Mouse (Mus musculus) liver, embryonic 14.5 days (tissue): ENCODE results near the gene Trpc5.

Experiments
- CTCF ChIP-seq: IDR thresholded peaks from 2 replicates; pipeline ENCODE4 v1.5.1; 2016; ENCODE audit warnings: antibody characterized with exemption, low read depth, control low read depth
- EP300 ChIP-seq: IDR thresholded peaks from 2 replicates; pipeline ENCODE4 v1.6.1; 2016; ENCODE audit warnings: antibody characterized with exemption, low read depth

DNA sequence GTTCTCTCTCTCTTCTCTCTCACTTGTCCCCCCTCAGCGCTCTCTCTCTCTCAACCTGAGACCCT is at the start of gene Trpc5:
- TF ChIP-seq CTCF (no peak), EP300 (no peak)
